Mouse (Mus musculus): ENCODE results near the gene Has3. TPM values are rescaled to one million over a fixed set of nuclear protein-coding genes. Genes with fewer than 3 reads are reported as not detected.

Gene Has3
- polyA plus RNA-seq, 1 experiment from 2014 or later: 0.70 TPM

- H3K9ac ChIP-seq (replicated peaks; ENCODE audit: low read length): no peak overlapping the region
- DNase-seq (no peak), ATAC-seq (ENCODE audit: low FRiP score, low TSS enrichment) (no peak)
- H3K4me2 ChIP-seq (ENCODE audit: low read length): no peak overlapping the region
- H3K36me3 ChIP-seq (ENCODE audit: control insufficient read depth, insufficient read depth, low read length): peaks cover 2% of the 10 kb centered on the region; the same call in 1 of the 2 replicates
- H3K27me3 ChIP-seq (ENCODE audit: control insufficient read depth, insufficient read depth, low read length): no peaks in the 10 kb centered on the region
- H3K4me3 ChIP-seq (replicated peaks; ENCODE audit: low read depth, low read length): no peak overlapping the region
- no peak overlapping the region for H3K27ac ChIP-seq (replicated peaks; ENCODE audit: low read depth, low read length)
- H3K4me1 ChIP-seq (ENCODE audit: control insufficient read depth, insufficient read depth, low read length): no peaks in the 10 kb centered on the region
- no peaks in the 10 kb centered on the region for H3K9me3 ChIP-seq (ENCODE audit: control insufficient read depth, low read length)
- 96% methylated on average over 10 of the region's 10 CpGs for WGBS
These were observed 20.0 kb upstream of the Has3 start for GRCm38 (mm10) chr8:106850034-106850433.

- H3K4me2 ChIP-seq (ENCODE audit: low read length): no peak overlapping the region
- no peak overlapping the region for H3K4me3 ChIP-seq (replicated peaks; ENCODE audit: low read depth, low read length)
- no peak overlapping the region for H3K27ac ChIP-seq (replicated peaks; ENCODE audit: low read depth, low read length)
- peaks cover 2% of the 10 kb centered on the region; the same call in 1 of the 2 replicates for H3K36me3 ChIP-seq (ENCODE audit: control insufficient read depth, insufficient read depth, low read length)
- ATAC-seq (ENCODE audit: low FRiP score, low TSS enrichment) (no peak), DNase-seq (no peak)
- no peak overlapping the region for H3K9ac ChIP-seq (replicated peaks; ENCODE audit: low read length)
- WGBS: 41% methylated on average over 8 of the region's 8 CpGs
- H3K4me1 ChIP-seq (ENCODE audit: control insufficient read depth, insufficient read depth, low read length): no peaks in the 10 kb centered on the region
- H3K9me3 ChIP-seq (ENCODE audit: control insufficient read depth, low read length): no peaks in the 10 kb centered on the region
- H3K27me3 ChIP-seq (ENCODE audit: control insufficient read depth, insufficient read depth, low read length): no peaks in the 10 kb centered on the region
These were observed 15.4 kb upstream of the Has3 start for GRCm38 (mm10) chr8:106854534-106855241.

- no peaks in the 10 kb centered on the region for H3K27me3 ChIP-seq (ENCODE audit: control insufficient read depth, insufficient read depth, low read length)
- H3K9me3 ChIP-seq (ENCODE audit: control insufficient read depth, low read length): no peaks in the 10 kb centered on the region
- H3K9ac ChIP-seq (replicated peaks; ENCODE audit: low read length): no peak overlapping the region
- H3K4me1 ChIP-seq (ENCODE audit: control insufficient read depth, insufficient read depth, low read length): no peaks in the 10 kb centered on the region
- no peak overlapping the region for H3K4me3 ChIP-seq (replicated peaks; ENCODE audit: low read depth, low read length)
- no peak overlapping the region for H3K4me2 ChIP-seq (ENCODE audit: low read length)
- peaks cover 2% of the 10 kb centered on the region; the same call in 1 of the 2 replicates for H3K36me3 ChIP-seq (ENCODE audit: control insufficient read depth, insufficient read depth, low read length)
- DNase-seq: no peak
- H3K27ac ChIP-seq (replicated peaks; ENCODE audit: low read depth, low read length): no peak overlapping the region
- 85% methylated on average over 3 of the region's 3 CpGs for WGBS
- no peak for ATAC-seq (ENCODE audit: low FRiP score, low TSS enrichment)
These were observed 14.8 kb upstream of the Has3 start for GRCm38 (mm10) chr8:106855242-106855562.

- H3K4me2 ChIP-seq (ENCODE audit: low read length): no peak overlapping the region
- H3K27ac ChIP-seq (replicated peaks; ENCODE audit: low read depth, low read length): no peak overlapping the region
- WGBS: 94% methylated on average over 10 of the region's 10 CpGs
- H3K9me3 ChIP-seq (ENCODE audit: control insufficient read depth, low read length): no peaks in the 10 kb centered on the region
- H3K4me1 ChIP-seq (ENCODE audit: control insufficient read depth, insufficient read depth, low read length): no peaks in the 10 kb centered on the region
- no peaks in the 10 kb centered on the region for H3K27me3 ChIP-seq (ENCODE audit: control insufficient read depth, insufficient read depth, low read length)
- ATAC-seq (ENCODE audit: low FRiP score, low TSS enrichment): no peak
- no peak overlapping the region for H3K9ac ChIP-seq (replicated peaks; ENCODE audit: low read length)
- no peak for DNase-seq
- H3K4me3 ChIP-seq (replicated peaks; ENCODE audit: low read depth, low read length): no peak overlapping the region
- no peaks in the 10 kb centered on the region for H3K36me3 ChIP-seq (ENCODE audit: control insufficient read depth, insufficient read depth, low read length)
These were observed 7.2 kb upstream of the Has3 start for GRCm38 (mm10) chr8:106862845-106863244.

- 77% methylated on average over 9 of the region's 9 CpGs for WGBS
- H3K27ac ChIP-seq (replicated peaks; ENCODE audit: low read depth, low read length): no peak overlapping the region
- no peaks in the 10 kb centered on the region for H3K9me3 ChIP-seq (ENCODE audit: control insufficient read depth, low read length)
- H3K4me1 ChIP-seq (ENCODE audit: control insufficient read depth, insufficient read depth, low read length): 0 out of 2 replicates have a peak, but pooled peaks cover 4% of the 10 kb centered on the region
- no peak overlapping the region for H3K9ac ChIP-seq (replicated peaks; ENCODE audit: low read length)
- H3K27me3 ChIP-seq (ENCODE audit: control insufficient read depth, insufficient read depth, low read length): peaks cover 21% of the 10 kb centered on the region; the same call in 1 of the 2 replicates
- no peak overlapping the region for H3K4me2 ChIP-seq (ENCODE audit: low read length)
- DNase-seq (no peak), ATAC-seq (ENCODE audit: low FRiP score, low TSS enrichment) (no peak)
- no peak overlapping the region for H3K4me3 ChIP-seq (replicated peaks; ENCODE audit: low read depth, low read length)
- H3K36me3 ChIP-seq (ENCODE audit: control insufficient read depth, insufficient read depth, low read length): no peaks in the 10 kb centered on the region
These were observed 4.7 kb upstream of the Has3 start for GRCm38 (mm10) chr8:106865354-106865753.

GRCm38 (mm10) chr8:106870537-106871327 lies 690 bp downstream of the Has3 start:
- Histone ChIP-seq H3K27ac (replicated peaks; ENCODE audit: low read depth, low read length) (peak overlapping the region; percentile 60), H3K36me3 (ENCODE audit: control insufficient read depth, insufficient read depth, low read length) (0 out of 2 replicates have a peak, but pooled peaks cover 12% of the 10 kb centered on the region), H3K4me3 (replicated peaks; ENCODE audit: low read depth, low read length) (peak overlapping the region; percentile 56), H3K9ac (replicated peaks; ENCODE audit: low read length) (peak overlapping the region; percentile 53), H3K27me3 (ENCODE audit: control insufficient read depth, insufficient read depth, low read length) (peaks cover 41% of the 10 kb centered on the region; the same call in 1 of the 2 replicates), H3K4me2 (ENCODE audit: low read length) (peak overlapping the region; percentile 98), H3K9me3 (ENCODE audit: control insufficient read depth, low read length) (no peaks in the 10 kb centered on the region), H3K4me1 (ENCODE audit: control insufficient read depth, insufficient read depth, low read length) (peaks cover 30% of the 10 kb centered on the region)
- DNase-seq: peak; percentile 83
- ATAC-seq (ENCODE audit: low FRiP score, low TSS enrichment): peak; percentile 65; the same call in 1 of the 2 replicates
- WGBS: under 1% methylated on average over 63 of the region's 63 CpGs

GRCm38 (mm10) chr8:106871328-106871926 lies 1.4 kb downstream of the Has3 start:
- Histone ChIP-seq H3K9ac (replicated peaks; ENCODE audit: low read length) (peak overlapping the region; percentile 53), H3K27ac (replicated peaks; ENCODE audit: low read depth, low read length) (peak overlapping the region; percentile 63), H3K4me1 (ENCODE audit: control insufficient read depth, insufficient read depth, low read length) (peaks cover 30% of the 10 kb centered on the region), H3K9me3 (ENCODE audit: control insufficient read depth, low read length) (no peaks in the 10 kb centered on the region), H3K27me3 (ENCODE audit: control insufficient read depth, insufficient read depth, low read length) (peaks cover 41% of the 10 kb centered on the region; the same call in 1 of the 2 replicates), H3K36me3 (ENCODE audit: control insufficient read depth, insufficient read depth, low read length) (peaks cover 15% of the 10 kb centered on the region; the same call in 1 of the 2 replicates), H3K4me2 (ENCODE audit: low read length) (peak overlapping the region; percentile 98), H3K4me3 (replicated peaks; ENCODE audit: low read depth, low read length) (peak overlapping the region; percentile 56)
- ATAC-seq (ENCODE audit: low FRiP score, low TSS enrichment) (0 out of 2 replicates have a peak, but pooled peaks have one; percentile 21), DNase-seq (peak; percentile 53)
- WGBS: under 1% methylated on average over 15 of the region's 15 CpGs

GRCm38 (mm10) chr8:106871931-106872371 lies 1.9 kb downstream of the Has3 start:
- H3K27ac ChIP-seq (replicated peaks; ENCODE audit: low read depth, low read length): peak overlapping the region; percentile 63
- no peaks in the 10 kb centered on the region for H3K9me3 ChIP-seq (ENCODE audit: control insufficient read depth, low read length)
- H3K27me3 ChIP-seq (ENCODE audit: control insufficient read depth, insufficient read depth, low read length): peaks cover 41% of the 10 kb centered on the region; the same call in 1 of the 2 replicates
- H3K36me3 ChIP-seq (ENCODE audit: control insufficient read depth, insufficient read depth, low read length): peaks cover 20% of the 10 kb centered on the region
- ATAC-seq (ENCODE audit: low FRiP score, low TSS enrichment) (peak; percentile 44; the same call in 1 of the 2 replicates), DNase-seq (peak; percentile 74)
- H3K4me1 ChIP-seq (ENCODE audit: control insufficient read depth, insufficient read depth, low read length): peaks cover 30% of the 10 kb centered on the region
- H3K4me3 ChIP-seq (replicated peaks; ENCODE audit: low read depth, low read length): peak overlapping the region; percentile 56
- peak overlapping the region; percentile 98 for H3K4me2 ChIP-seq (ENCODE audit: low read length)
- WGBS: 0% methylated on average over 22 of the region's 22 CpGs
- peak overlapping the region; percentile 53 for H3K9ac ChIP-seq (replicated peaks; ENCODE audit: low read length)

All from midbrain, embryonic 14.5 days (tissue).